Mouse (Mus musculus) ES-E14 (cell line): ENCODE results near the gene Gm9918.

Source experiments
- MAFK ChIP-seq: IDR thresholded peaks from 2 replicates; pipeline ENCODE4 v1.6.1; 2014; ENCODE audit warnings: mild to moderate bottlenecking, low read depth, low read length, inconsistent platforms; ENCODE audit not compliant: insufficient read depth
- ZC3H11A ChIP-seq: IDR thresholded peaks from 2 replicates; pipeline ENCODE4 v1.6.1; 2012; ENCODE audit warnings: low read depth, mild to moderate bottlenecking, inconsistent platforms, low read length, borderline replicate concordance

DNA sequence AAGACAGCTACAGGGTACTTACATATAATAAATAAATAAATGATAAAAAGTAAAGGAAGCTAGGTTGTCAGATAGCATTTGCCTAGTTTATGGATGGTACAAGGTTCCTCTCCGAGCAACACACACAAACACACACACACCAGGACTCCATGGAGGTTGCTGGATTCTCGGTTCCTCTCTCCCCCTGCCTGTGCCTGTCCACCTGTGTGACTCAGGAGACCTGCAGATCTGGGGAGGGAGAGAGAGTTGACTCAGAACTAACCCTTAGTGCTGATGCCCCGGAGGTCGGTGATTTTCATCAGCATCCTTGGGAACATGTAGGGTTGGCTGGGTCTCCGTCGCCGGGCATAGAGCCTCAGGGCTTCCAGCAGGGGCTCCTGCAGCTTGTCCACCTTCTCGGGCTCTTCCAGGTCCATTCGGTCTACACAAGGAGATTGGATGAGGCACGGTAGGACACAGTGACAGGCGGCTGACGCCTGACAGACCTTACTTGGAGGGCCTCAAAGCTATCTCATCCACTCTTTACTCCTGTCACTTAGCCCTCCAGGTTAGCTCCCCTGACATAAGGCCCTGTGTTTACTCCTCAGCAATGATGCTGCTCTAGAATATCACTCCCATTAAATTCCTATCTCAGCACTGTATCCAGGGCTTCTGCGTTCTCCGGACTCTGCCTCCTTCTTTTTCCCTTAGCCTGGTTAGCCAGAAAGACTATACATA is 31.7 kb upstream of the Gm9918 start:
- TF ChIP-seq ZC3H11A (no peak), MAFK (no peak)
